Mouse (Mus musculus) right cerebral cortex, adult 18-20 months (tissue): ENCODE results near the gene 4933415A04Rik.

Experiments
- DNase-seq: peaks from one replicate; pipeline ENCODE4 v3.0.0; 2022; ENCODE audit warnings: mixed read lengths

Gene 4933415A04Rik

GRCm38 (mm10) chr11:43575376-43576151 is 11.3 kb upstream of the 4933415A04Rik start:
- no peak for DNase-seq

DNA sequence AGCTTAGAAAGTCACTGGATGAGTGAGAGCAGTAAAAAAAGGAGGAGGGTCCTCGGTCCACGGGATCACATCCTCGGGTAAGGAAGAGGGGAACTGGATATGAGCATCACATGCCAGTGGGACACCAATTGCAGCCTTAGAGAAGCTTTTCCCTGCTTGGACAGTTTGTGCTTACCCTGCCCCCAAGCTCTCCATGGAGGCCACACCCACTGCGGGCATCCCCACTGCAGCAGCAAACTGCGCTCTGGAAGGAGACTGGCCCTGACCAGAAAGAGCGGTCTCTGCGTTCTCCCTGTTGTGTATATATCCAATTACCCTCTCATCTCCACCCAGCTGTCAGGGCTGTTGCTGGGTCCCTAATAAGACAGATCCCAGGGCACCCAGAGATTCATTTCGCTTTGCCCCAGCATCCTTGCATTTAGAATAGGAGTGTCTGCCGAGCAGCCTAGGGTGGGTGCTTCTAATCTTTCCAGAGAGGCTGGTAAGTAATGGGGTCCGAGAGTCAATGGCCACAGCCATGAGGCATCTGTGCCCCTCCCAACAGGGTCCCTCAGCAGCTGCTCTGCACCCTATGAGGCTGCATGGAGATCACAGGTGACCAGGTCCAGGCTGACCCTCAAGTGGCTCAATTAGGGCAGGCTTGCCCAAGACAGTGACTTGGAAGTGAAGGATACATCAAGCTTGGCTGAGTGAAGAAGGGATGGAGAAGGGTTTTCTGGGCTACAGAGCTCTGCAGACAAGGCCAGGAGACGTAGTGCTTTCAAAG is 8.9 kb upstream of the 4933415A04Rik start:
- no peak for DNase-seq

GRCm38 (mm10) chr11:43585211-43586005 is 1.4 kb upstream of the 4933415A04Rik start:
- peak; percentile 25 for DNase-seq

DNA sequence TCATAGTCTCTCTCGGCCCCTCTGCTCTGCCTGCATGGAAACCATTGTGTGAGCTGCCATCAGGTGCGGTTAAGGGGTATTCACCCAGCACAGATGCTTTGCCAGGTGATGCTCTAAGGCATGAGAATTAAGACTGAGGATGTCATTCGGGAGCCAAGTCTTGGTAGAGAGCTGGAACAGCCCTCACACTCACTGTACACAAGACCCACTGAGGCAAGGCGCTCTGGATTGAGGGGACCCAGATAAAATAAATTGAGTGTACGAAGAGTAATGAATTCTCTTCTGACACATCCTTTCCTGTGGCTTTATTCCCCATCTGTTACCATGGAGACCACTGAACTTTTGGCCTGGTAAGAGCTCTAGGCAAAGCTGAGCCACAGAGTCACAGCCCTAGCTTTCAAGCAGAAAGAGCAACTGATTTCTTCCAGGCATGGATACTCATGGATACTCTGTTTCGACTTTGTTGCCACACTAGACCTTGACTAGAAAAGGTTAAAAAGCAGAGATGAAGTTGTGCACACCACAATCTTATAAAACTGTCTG is 2.8 kb downstream of the 4933415A04Rik start:
- DNase-seq: no peak

GRCm38 (mm10) chr11:43601440-43601839 is 14.6 kb downstream of the 4933415A04Rik start, which contains the start of gene Fabp6:
Fabp6 (minus strand) TSS chr11:43601540.
- no peak for DNase-seq

DNA sequence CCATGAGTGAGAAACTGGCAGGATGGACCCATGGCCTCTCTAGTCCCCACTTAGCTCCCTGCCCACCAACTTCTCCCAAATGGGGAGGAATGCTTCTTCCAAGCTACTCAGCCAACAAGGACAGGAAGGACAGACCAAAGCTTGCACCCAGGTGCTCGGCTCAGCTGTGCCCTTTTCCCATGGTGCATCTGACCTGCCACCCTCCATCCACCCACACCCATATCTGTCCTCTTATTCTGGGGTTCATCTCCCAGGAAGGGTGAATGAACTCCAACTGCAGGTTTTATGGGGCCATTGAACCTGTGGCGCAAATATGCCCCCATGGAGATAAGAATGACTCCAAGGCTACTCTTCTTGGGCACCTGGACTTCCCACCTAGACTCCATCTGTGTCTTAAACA is 17.4 kb downstream of the 4933415A04Rik start:
- DNase-seq: no peak

- no peak for DNase-seq
These were observed 18.1 kb downstream of the 4933415A04Rik start for GRCm38 (mm10) chr11:43604891-43605290.

GRCm38 (mm10) chr11:43605859-43606258 is 19.0 kb downstream of the 4933415A04Rik start:
- no peak for DNase-seq

DNA sequence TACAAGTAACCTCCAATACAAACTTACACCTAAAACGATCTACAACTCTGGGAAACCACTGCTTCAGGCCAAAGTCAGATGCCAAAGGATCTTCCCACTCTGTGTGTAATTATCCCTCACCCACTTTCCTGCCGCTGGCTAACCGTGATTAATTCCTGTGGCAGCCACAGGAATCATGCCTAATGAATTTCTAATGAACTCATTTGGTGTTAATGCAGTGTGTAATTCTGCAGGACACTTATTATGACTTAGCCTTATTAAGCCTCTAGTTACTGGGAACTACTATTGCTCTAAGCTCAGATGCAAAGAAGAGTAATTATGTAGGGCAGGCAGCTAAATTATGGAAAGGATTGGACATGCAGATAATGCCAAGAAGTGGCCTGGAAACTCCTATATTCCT is 21.6 kb downstream of the 4933415A04Rik start:
- DNase-seq: no peak

- DNase-seq: no peak
These were observed 23.3 kb downstream of the 4933415A04Rik start for GRCm38 (mm10) chr11:43610006-43610661.

DNA sequence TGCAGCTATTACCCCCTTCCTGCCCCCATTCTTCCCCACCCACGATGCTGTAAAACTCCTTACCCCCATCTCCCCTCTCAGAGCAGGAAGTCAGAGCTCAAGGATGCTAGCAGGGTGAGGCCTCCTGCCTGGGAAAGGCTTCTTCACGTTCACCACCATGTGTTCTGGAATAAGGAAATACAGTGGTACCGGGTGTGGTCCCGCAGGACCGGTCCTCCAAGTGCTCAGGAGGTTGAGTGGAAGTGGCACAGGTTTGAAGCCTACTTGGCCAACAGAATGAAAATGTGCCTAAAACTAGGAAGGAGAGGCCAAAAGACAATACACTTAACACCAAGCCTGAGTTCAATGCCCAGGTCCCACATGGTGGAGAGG is 23.8 kb downstream of the 4933415A04Rik start:
- DNase-seq: no peak

GRCm38 (mm10) chr11:43612834-43613488 is 26.1 kb downstream of the 4933415A04Rik start:
- DNase-seq: peak; percentile 79

- DNase-seq: no peak
These were observed 31.1 kb downstream of the 4933415A04Rik start for GRCm38 (mm10) chr11:43617924-43618323.

DNA sequence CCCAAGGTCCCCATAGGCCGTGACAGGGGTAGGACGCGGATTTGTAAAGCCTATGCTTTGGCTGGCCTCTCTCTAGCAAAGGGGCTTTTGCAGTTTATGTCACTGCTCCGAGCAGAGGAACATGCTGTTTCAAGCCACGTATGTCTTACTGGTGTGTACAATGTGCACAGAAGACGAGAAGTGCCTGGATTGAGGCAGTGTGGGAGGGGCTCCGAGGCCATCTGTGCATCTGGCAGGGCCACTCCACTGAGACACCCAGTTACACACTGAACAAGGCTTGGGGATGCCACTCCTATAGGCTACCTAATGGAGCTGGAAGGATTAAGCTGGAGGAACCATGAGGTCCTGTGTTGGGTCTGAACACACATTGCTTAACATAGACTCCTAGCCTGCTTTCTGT is 31.6 kb downstream of the 4933415A04Rik start:
- DNase-seq: no peak

DNA sequence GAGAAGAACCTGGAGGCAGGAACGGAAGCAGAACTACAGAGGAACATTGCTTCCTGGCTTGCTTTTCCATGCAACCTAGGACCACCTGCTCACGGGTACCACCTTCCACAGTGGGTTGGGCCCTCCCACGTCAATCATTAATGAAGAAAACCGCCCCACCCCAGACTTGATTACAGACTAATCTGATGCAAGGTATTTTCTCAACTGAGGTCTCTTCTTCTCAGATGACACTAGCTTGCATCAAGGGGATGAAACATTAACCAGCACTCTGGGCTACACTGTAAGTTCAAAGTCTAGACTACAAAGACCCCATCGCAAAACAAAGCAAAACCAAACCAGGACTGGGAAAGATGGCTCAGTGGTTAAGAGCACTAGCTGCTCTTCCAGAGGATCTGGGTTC is 34.9 kb downstream of the 4933415A04Rik start:
- no peak for DNase-seq

GRCm38 (mm10) chr11:43624341-43624740 is 37.5 kb downstream of the 4933415A04Rik start:
- peak; percentile 39 for DNase-seq

DNA sequence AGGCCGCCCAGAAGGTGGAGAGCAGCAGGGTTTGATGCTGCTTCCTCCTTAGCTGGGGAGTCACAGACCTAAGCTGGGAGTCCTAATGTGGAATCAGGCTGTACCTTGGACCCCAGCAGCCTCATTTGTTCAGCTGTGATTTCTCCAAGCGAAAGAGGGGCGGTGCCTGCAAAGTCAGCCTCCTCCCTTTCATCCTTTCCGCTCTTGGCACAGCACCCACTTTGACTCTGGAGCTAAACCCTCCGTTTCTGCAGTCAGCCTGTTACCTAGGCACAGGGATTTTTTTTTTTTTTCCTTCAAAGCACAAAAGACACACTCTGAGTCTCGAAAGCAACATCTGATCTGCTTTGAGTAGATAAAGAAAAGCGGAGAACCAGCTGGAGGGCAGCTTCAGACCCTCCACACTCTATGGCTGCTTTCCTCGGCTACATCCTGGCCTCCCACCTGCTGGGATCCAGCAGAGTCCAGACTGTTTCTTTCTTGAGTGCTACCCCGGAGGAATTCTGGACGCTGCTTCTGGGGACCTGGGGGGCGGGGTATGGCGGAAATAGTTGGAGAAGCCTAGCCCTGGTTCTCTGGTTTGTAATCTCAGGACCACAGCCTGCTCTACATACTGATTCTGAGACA is 39.6 kb downstream of the 4933415A04Rik start:
- peak; percentile 63 for DNase-seq

DNA sequence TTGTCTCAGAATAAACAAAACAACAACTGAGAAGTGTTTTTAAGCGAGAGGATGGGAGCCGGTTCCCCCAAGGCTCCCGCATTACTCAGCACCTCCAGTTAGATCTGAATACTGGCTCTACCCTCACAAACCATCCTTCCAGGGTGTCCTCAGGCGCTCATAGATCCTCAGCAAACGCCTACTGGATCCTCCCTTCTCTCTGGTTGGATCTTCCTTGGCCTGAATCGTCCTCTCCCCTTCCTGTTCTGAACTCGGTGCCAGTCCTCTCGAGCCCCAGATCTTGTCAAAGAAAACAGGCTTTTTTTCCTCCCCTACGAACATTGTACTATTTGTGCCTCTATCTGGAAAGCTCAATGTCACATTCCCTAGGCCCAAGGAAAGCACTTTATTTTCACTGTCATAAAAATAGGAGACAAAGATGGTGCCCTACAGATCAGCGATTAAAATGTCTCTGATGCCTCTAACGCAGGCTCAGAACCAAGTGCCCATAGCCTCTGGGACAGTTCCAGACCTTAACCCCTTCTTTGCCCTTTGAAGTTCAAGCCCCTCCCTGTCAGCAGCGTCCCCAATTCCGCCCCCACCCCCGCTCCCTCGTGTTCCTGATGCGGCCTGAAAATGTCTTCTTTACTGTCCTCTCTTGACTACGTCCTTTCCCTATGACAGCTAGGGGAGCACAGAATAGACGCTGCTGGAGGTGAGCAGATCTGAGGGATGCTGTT is 40.2 kb downstream of the 4933415A04Rik start:
- peak; percentile 38 for DNase-seq

DNA sequence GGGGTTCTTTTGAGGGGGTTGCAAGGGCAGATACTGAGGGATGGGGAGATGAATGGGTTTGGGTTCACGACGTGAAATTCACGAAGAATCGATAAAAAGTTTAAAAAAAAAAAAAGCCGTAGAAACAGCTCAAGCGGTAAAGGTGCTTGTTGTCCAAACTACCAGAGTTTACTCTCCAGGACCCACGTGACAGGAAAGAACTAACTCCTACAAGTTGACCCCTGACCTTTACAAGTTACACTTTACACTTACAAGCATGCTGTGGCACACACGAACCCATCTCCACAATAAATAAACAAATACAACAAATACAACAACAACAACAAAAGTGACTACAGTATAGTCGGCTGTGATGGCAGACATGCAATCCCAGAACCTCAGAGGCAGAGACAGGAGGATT is 44.8 kb downstream of the 4933415A04Rik start:
- DNase-seq: no peak

DNA sequence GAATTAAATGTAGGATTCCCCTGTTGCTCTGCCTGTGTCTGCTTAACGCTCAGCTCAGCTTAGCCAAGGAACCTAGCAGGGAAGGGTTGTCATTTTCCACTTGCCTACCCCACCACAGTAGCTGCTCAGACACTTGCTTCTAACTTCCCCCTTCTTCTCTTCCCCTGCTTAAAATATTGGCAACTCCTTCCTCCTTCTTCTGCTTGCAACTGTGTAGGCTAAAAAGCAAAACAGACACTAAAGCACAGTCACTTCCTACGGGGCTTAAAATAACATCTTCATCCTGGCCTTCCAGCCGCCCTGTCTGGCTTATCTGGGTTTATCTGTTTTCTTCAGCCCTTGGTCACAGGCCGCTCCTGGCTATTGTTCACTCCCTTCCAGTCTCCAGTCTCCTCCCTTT is 45.7 kb downstream of the 4933415A04Rik start:
- peak; percentile 31 for DNase-seq

- no peak for DNase-seq
These were observed 46.3 kb downstream of the 4933415A04Rik start for GRCm38 (mm10) chr11:43633165-43633564.
